Mouse (Mus musculus): ENCODE measurements at regions not wholly inside any gene's neighbourhood (a gene's known extent, or its start where the extent isn't known, plus 50 kb on each side); places are given as distances from the start of the nearest gene placed in this dataset.

- H3K27ac ChIP-seq (ENCODE audit: insufficient read depth, low read depth, low read length) = no peak overlapping the region
These were observed 174.5 kb upstream of the Tas2r134 start for GRCm38 (mm10) chr2:51452816-51453215.

GRCm38 (mm10) chr2:51448121-51448520, 179.2 kb upstream of the Tas2r134 start:
- H3K4me1 ChIP-seq (ENCODE audit: control insufficient read depth, insufficient read depth, insufficient read length, low read length) = no peaks in the 10 kb centered on the region
- H3K27me3 ChIP-seq (ENCODE audit: control insufficient read depth, insufficient read depth, low read length) = no peaks in the 10 kb centered on the region
- H3K27ac ChIP-seq (ENCODE audit: insufficient read depth, low read depth, low read length) = no peak overlapping the region
- TF ChIP-seq CTCF (IDR thresholded peaks at IDR 0.05; ENCODE audit: extremely low read depth, insufficient read length, insufficient replicate concordance, low read depth, low read length) (no peak), POLR2A (IDR thresholded peaks at IDR 0.05; ENCODE audit: low read depth, low read length) (no peak)
- 95% methylated on average over 3 of the region's 3 CpGs for WGBS
- no peak overlapping the region for H3K4me3 ChIP-seq (ENCODE audit: low read depth, low read length)
- H3K36me3 ChIP-seq (ENCODE audit: control insufficient read depth, insufficient read depth, low read length) = no peaks in the 10 kb centered on the region

More at GRCm38 (mm10) chr2:51452816-51453215, 174.5 kb upstream of the Tas2r134 start:
- Histone ChIP-seq H3K27me3 (ENCODE audit: control insufficient read depth, insufficient read depth, low read length) (no peaks in the 10 kb centered on the region), H3K36me3 (ENCODE audit: control insufficient read depth, insufficient read depth, low read length) (no peaks in the 10 kb centered on the region), H3K4me3 (ENCODE audit: low read depth, low read length) (no peak overlapping the region), H3K4me1 (ENCODE audit: control insufficient read depth, insufficient read depth, insufficient read length, low read length) (no peaks in the 10 kb centered on the region)
- 89% methylated on average over 7 of the region's 7 CpGs for WGBS
- no peak for TF ChIP-seq CTCF (IDR thresholded peaks at IDR 0.05; ENCODE audit: extremely low read depth, insufficient read length, insufficient replicate concordance, low read depth, low read length)
- TF ChIP-seq POLR2A (IDR thresholded peaks at IDR 0.05; ENCODE audit: low read depth, low read length) = no peak

GRCm38 (mm10) chr2:51447616-51448015, 179.7 kb upstream of the Tas2r134 start:
- no peaks in the 10 kb centered on the region for H3K27me3 ChIP-seq (ENCODE audit: control insufficient read depth, insufficient read depth, low read length)
- no peak overlapping the region for H3K27ac ChIP-seq (ENCODE audit: insufficient read depth, low read depth, low read length)
- WGBS = 94% methylated on average over 5 of the region's 5 CpGs
- no peaks in the 10 kb centered on the region for H3K36me3 ChIP-seq (ENCODE audit: control insufficient read depth, insufficient read depth, low read length)
- no peak for TF ChIP-seq CTCF (IDR thresholded peaks at IDR 0.05; ENCODE audit: extremely low read depth, insufficient read length, insufficient replicate concordance, low read depth, low read length)
- no peak for TF ChIP-seq POLR2A (IDR thresholded peaks at IDR 0.05; ENCODE audit: low read depth, low read length)
- no peaks in the 10 kb centered on the region for H3K4me1 ChIP-seq (ENCODE audit: control insufficient read depth, insufficient read depth, insufficient read length, low read length)
- no peak overlapping the region for H3K4me3 ChIP-seq (ENCODE audit: low read depth, low read length)

GRCm38 (mm10) chr2:51444386-51445080, 182.8 kb upstream of the Tas2r134 start:
- Histone ChIP-seq H3K27ac (ENCODE audit: insufficient read depth, low read depth, low read length) (no peak overlapping the region), H3K4me1 (ENCODE audit: control insufficient read depth, insufficient read depth, insufficient read length, low read length) (no peaks in the 10 kb centered on the region), H3K36me3 (ENCODE audit: control insufficient read depth, insufficient read depth, low read length) (no peaks in the 10 kb centered on the region), H3K27me3 (ENCODE audit: control insufficient read depth, insufficient read depth, low read length) (no peaks in the 10 kb centered on the region), H3K4me3 (ENCODE audit: low read depth, low read length) (no peak overlapping the region)
- WGBS = 54% methylated on average over 9 of the region's 9 CpGs
- no peak for TF ChIP-seq CTCF (IDR thresholded peaks at IDR 0.05; ENCODE audit: extremely low read depth, insufficient read length, insufficient replicate concordance, low read depth, low read length)
- TF ChIP-seq POLR2A (IDR thresholded peaks at IDR 0.05; ENCODE audit: low read depth, low read length) = no peak

- WGBS = 24% methylated on average over 3 of the region's 3 CpGs
- no peak overlapping the region for H3K27ac ChIP-seq (ENCODE audit: insufficient read depth, low read depth, low read length)
- no peak for TF ChIP-seq POLR2A (IDR thresholded peaks at IDR 0.05; ENCODE audit: low read depth, low read length)
- no peak for TF ChIP-seq CTCF (IDR thresholded peaks at IDR 0.05; ENCODE audit: extremely low read depth, insufficient read length, insufficient replicate concordance, low read depth, low read length)
- H3K36me3 ChIP-seq (ENCODE audit: control insufficient read depth, insufficient read depth, low read length) = no peaks in the 10 kb centered on the region
- H3K27me3 ChIP-seq (ENCODE audit: control insufficient read depth, insufficient read depth, low read length) = no peaks in the 10 kb centered on the region
- H3K4me1 ChIP-seq (ENCODE audit: control insufficient read depth, insufficient read depth, insufficient read length, low read length) = no peaks in the 10 kb centered on the region
- no peak overlapping the region for H3K4me3 ChIP-seq (ENCODE audit: low read depth, low read length)
These were observed 183.4 kb upstream of the Tas2r134 start for GRCm38 (mm10) chr2:51443946-51444345.

GRCm38 (mm10) chr2:51439047-51439446, 188.3 kb upstream of the Tas2r134 start:
- TF ChIP-seq POLR2A (IDR thresholded peaks at IDR 0.05; ENCODE audit: low read depth, low read length) (no peak), CTCF (IDR thresholded peaks at IDR 0.05; ENCODE audit: extremely low read depth, insufficient read length, insufficient replicate concordance, low read depth, low read length) (no peak)
- Histone ChIP-seq H3K4me1 (ENCODE audit: control insufficient read depth, insufficient read depth, insufficient read length, low read length) (no peaks in the 10 kb centered on the region), H3K27ac (ENCODE audit: insufficient read depth, low read depth, low read length) (no peak overlapping the region), H3K4me3 (ENCODE audit: low read depth, low read length) (no peak overlapping the region), H3K36me3 (ENCODE audit: control insufficient read depth, insufficient read depth, low read length) (no peaks in the 10 kb centered on the region), H3K27me3 (ENCODE audit: control insufficient read depth, insufficient read depth, low read length) (no peaks in the 10 kb centered on the region)
- WGBS = 57% methylated on average over 1 of the region's 1 CpGs

- H3K36me3 ChIP-seq (ENCODE audit: control insufficient read depth, insufficient read depth, low read length) = no peaks in the 10 kb centered on the region
- no peak overlapping the region for H3K4me3 ChIP-seq (ENCODE audit: low read depth, low read length)
- H3K27me3 ChIP-seq (ENCODE audit: control insufficient read depth, insufficient read depth, low read length) = no peaks in the 10 kb centered on the region
- 42% methylated on average over 3 of the region's 3 CpGs for WGBS
- H3K27ac ChIP-seq (ENCODE audit: insufficient read depth, low read depth, low read length) = no peak overlapping the region
- H3K4me1 ChIP-seq (ENCODE audit: control insufficient read depth, insufficient read depth, insufficient read length, low read length) = no peaks in the 10 kb centered on the region
- no peak for TF ChIP-seq POLR2A (IDR thresholded peaks at IDR 0.05; ENCODE audit: low read depth, low read length)
- TF ChIP-seq CTCF (IDR thresholded peaks at IDR 0.05; ENCODE audit: extremely low read depth, insufficient read length, insufficient replicate concordance, low read depth, low read length) = peak; percentile 74; the same call in 1 of the 2 replicates
These were observed 190.7 kb upstream of the Tas2r134 start for GRCm38 (mm10) chr2:51436590-51436989.
